Mouse (Mus musculus) heart, adult 2 months (tissue): ENCODE measurements at regions not wholly inside any gene's neighbourhood (a gene's known extent, or its start where the extent isn't known, plus 50 kb on each side); places are given as distances from the start of the nearest gene placed in this dataset.

Experiments used
- CTCF ChIP-seq: fragments of 200-600 bp; IDR thresholded peaks from 2 replicates; pipeline ENCODE4 v1.8.1; 2022; ENCODE audit warnings: antibody characterized with exemption, mild to moderate bottlenecking, moderate library complexity
- EP300 ChIP-seq: fragments of 200-500 bp; IDR thresholded peaks from 2 replicates; pipeline ENCODE4 v1.6.1; 2011; ENCODE audit warnings: low read depth, low read length, control low read depth; ENCODE audit not compliant: insufficient read depth
- POLR2A ChIP-seq: fragments of 200-500 bp; IDR thresholded peaks from 2 replicates; pipeline ENCODE4 v1.6.1; 2011; ENCODE audit warnings: mild to moderate bottlenecking, low read depth, low read length, control low read depth; ENCODE audit not compliant: insufficient read depth

DNA sequence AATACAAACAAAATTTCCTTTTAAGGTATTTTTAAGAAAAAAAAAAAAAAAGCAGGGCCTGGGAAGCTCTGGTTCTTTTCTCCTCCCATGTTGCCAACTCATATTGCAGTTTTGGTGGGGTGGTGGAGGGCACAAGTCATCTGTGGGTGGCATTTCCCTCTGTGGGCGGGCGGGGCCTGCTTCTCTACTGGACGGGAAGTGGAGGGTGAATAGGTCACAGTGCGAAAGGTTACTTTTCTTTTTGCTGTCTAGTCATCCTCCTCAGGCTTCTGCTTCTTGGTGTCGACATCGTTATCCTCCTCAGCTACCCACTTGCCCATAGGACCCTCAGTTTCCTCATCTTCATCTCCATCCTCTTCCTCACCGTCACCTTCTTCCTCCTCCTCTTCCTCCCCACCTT is 55.3 kb upstream of the Plcb1 start:
- no peak for TF ChIP-seq CTCF
- no peak for TF ChIP-seq POLR2A
- no peak for TF ChIP-seq EP300
